Mouse (Mus musculus) left cerebral cortex, adult 6 months (tissue): ENCODE data around the gene Rheb. TPM values are rescaled to one million over a fixed set of nuclear protein-coding genes. Genes with fewer than 3 reads are reported as not detected.

ENCODE experiments used
- long read RNA-seq, 2 experiments: library from polyadenylated mRNA; unstranded; transcript quantifications; one replicate each; pipeline ENCODE4 v2.0.0; 2019 to 2020
- polyA plus RNA-seq: library from polyadenylated mRNA; unstranded; fragments of <200 nt; fragmentation: Nextera tagmentation; gene quantifications from 2 replicates; pipeline ENCODE4 v1.2.3, GENCODE M21; 2021

The Rheb gene
- 233 and 237 TPM in 2 replicates for polyA plus RNA-seq
- long read RNA-seq, experiment 1, full-length matches to known transcripts, result 547 of 580 reads
- long read RNA-seq, experiment 1, partial matches to known transcripts, result 5 of 580 reads
- long read RNA-seq, experiment 1, other reads (novel, unspliced or antisense), result 28 of 580 reads
- long read RNA-seq, experiment 2, transcript Rheb-201 (8 exons, 1,784 nt), result major isoform, 423 of 486 reads
- long read RNA-seq, experiment 2, partial matches to known transcripts, result 36 of 486 reads
- long read RNA-seq, experiment 2, other reads (novel, unspliced or antisense), result 26 of 486 reads

DNA sequence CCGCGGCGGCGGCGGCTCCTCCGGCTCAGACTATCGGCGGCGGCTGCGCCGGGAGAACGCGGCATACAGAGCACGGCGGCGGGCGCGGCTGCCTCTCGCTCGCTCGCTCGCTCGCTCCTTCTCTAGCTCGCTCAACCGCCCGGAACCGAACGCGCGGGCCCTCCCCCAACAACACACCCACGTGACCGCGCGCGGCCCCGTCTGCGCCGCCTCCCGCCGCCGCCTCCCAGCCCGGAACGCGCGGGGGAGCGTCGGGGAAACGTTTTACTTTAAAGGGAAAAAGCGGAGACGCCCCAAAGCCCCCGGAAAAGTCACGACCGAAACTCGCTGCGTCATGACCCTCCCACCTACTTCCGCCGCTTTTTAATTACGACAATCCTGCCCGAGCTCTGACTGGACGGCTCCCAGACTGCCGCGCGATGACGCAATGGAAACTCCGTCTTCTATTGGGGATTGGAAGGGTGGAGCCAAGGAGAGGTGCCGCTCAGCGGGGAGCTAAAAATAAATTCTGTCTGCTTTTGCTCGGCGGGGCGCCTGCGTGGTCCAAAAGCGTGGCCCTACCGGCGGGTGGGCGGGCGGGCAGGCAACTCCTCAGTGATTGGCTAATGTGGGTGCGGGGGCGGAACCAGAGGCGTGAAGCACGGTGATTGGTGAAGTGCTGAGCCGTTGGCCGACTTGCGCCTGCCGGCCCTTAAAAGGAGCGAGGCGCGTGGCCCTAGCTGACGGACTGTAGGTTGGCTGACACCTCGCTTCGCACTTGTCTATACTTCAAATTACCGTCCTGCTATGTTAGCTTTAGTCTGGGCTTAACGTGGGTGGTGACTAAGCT lies at the start of gene Rheb:
Gene Rheb (minus strand): TSS at position 351 of the 829 bp plus-strand sequence.

DNA sequence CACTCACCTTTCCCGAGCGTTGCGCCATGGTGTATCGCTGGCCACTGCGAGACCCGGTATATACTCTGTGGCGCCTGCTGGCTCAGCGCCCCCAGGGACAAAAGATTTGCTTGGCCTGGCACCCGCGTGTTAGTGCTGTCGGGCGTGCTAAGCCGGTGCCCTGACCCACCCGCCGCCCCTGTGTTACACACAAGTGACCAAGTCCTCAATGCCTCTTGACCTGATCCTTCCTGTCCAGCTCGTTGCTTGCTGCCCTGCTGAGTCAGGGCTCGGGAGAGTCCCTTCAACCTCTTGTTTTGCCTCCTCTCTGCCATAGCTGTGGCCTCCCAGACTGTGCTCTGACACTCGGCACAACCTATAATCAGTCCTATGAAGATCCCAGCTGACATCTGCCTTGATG lies 84.6 kb downstream of the Rheb start, which contains the start of gene Crygn:
Gene Crygn (minus strand): TSS at position 193 of the 400 bp plus-strand sequence.

Other genes starting within 250 kb of the Rheb start
- gene Smarcd3, start 218.2 kb downstream of the Rheb start, polyA plus RNA-seq, result 10.4 and 78.3 TPM in 2 replicates
- 27.5 and 36.6 TPM in 2 replicates for gene Nub1, start 157.1 kb downstream of the Rheb start, polyA plus RNA-seq
- 0.36 and 0.51 TPM in 2 replicates for gene Wdr86, start 111.9 kb downstream of the Rheb start, polyA plus RNA-seq
- gene Crygn, start 84.6 kb downstream of the Rheb start, polyA plus RNA-seq, result 5.0 and 7.6 TPM in 2 replicates